Mouse (Mus musculus): ENCODE data around the gene Rad52. TPM values are rescaled to one million over a fixed set of nuclear protein-coding genes. Genes with fewer than 3 reads are reported as not detected.

The Rad52 gene
- polyA plus RNA-seq, 1 experiment from 2014 or later: 16.0 TPM

GRCm38 (mm10) chr6:119883151-119883550 lies 19.3 kb upstream of the Rad52 start:
- H3K27ac ChIP-seq: no peak overlapping the region
- no peaks in the 10 kb centered on the region for H3K27me3 ChIP-seq (ENCODE audit: insufficient read depth, low read length)
- H3K4me3 ChIP-seq (replicated peaks; ENCODE audit: low read depth, low read length): no peak overlapping the region
- H3K4me2 ChIP-seq (ENCODE audit: low read length): no peak overlapping the region
- no peaks in the 10 kb centered on the region for H3K4me1 ChIP-seq (replicated peaks; ENCODE audit: insufficient read depth, low read length)
- no peaks in the 10 kb centered on the region for H3K9me3 ChIP-seq (replicated peaks; ENCODE audit: low read length)
- DNase-seq (ENCODE audit: low spot score) (no peak), ATAC-seq (replicated peaks; ENCODE audit: low FRiP score, low read depth) (no peak)
- TF ChIP-seq CTCF (IDR thresholded peaks at IDR 0.05; ENCODE audit: low read depth): no peak
- H3K9ac ChIP-seq (ENCODE audit: low read depth, low read length): no peak overlapping the region
- H3K36me3 ChIP-seq (ENCODE audit: insufficient read depth, low read length): no peaks in the 10 kb centered on the region
- 68% methylated on average over 7 of the region's 7 CpGs for WGBS

GRCm38 (mm10) chr6:119892711-119893110 lies 9.8 kb upstream of the Rad52 start:
- TF ChIP-seq CTCF (IDR thresholded peaks at IDR 0.05; ENCODE audit: low read depth): no peak

GRCm38 (mm10) chr6:119903081-119903789 lies 737 bp downstream of the Rad52 start:
- Histone ChIP-seq H3K4me3 (replicated peaks; ENCODE audit: low read depth, low read length) (peak overlapping the region; percentile 90), H3K4me1 (replicated peaks; ENCODE audit: insufficient read depth, low read length) (no peaks in the 10 kb centered on the region), H3K36me3 (ENCODE audit: insufficient read depth, low read length) (no peaks in the 10 kb centered on the region), H3K4me2 (ENCODE audit: low read length) (peak overlapping the region; percentile 63), H3K9me3 (replicated peaks; ENCODE audit: low read length) (no peaks in the 10 kb centered on the region), H3K9ac (ENCODE audit: low read depth, low read length) (peak overlapping the region; percentile 93), H3K27ac (peak overlapping the region; percentile 97), H3K27me3 (ENCODE audit: insufficient read depth, low read length) (no peaks in the 10 kb centered on the region)
- 15% methylated on average over 15 of the region's 15 CpGs for WGBS
- ATAC-seq (replicated peaks; ENCODE audit: low FRiP score, low read depth) (no peak), DNase-seq (ENCODE audit: low spot score) (peak; percentile 30)
- TF ChIP-seq CTCF (IDR thresholded peaks at IDR 0.05; ENCODE audit: low read depth): no peak

More at GRCm38 (mm10) chr6:119892711-119893110, 9.8 kb upstream of the Rad52 start:
- Histone ChIP-seq H3K27ac (no peak overlapping the region), H3K4me1 (replicated peaks; ENCODE audit: insufficient read depth, low read length) (no peaks in the 10 kb centered on the region), H3K9ac (ENCODE audit: low read depth, low read length) (no peak overlapping the region), H3K27me3 (ENCODE audit: insufficient read depth, low read length) (no peaks in the 10 kb centered on the region), H3K36me3 (ENCODE audit: insufficient read depth, low read length) (no peaks in the 10 kb centered on the region), H3K4me3 (replicated peaks; ENCODE audit: low read depth, low read length) (no peak overlapping the region), H3K9me3 (replicated peaks; ENCODE audit: low read length) (no peaks in the 10 kb centered on the region), H3K4me2 (ENCODE audit: low read length) (no peak overlapping the region)
- DNase-seq (ENCODE audit: low spot score) (no peak), ATAC-seq (replicated peaks; ENCODE audit: low FRiP score, low read depth) (no peak)
- WGBS: 85% methylated on average over 7 of the region's 7 CpGs

GRCm38 (mm10) chr6:119905461-119905860 lies 3.0 kb downstream of the Rad52 start:
- Histone ChIP-seq H3K9me3 (replicated peaks; ENCODE audit: low read length) (no peaks in the 10 kb centered on the region), H3K4me2 (ENCODE audit: low read length) (no peak overlapping the region), H3K9ac (ENCODE audit: low read depth, low read length) (no peak overlapping the region), H3K36me3 (ENCODE audit: insufficient read depth, low read length) (no peaks in the 10 kb centered on the region), H3K4me1 (replicated peaks; ENCODE audit: insufficient read depth, low read length) (no peaks in the 10 kb centered on the region), H3K4me3 (replicated peaks; ENCODE audit: low read depth, low read length) (no peak overlapping the region), H3K27ac (no peak overlapping the region), H3K27me3 (ENCODE audit: insufficient read depth, low read length) (no peaks in the 10 kb centered on the region)
- TF ChIP-seq CTCF (IDR thresholded peaks at IDR 0.05; ENCODE audit: low read depth): no peak
- 84% methylated on average over 5 of the region's 5 CpGs for WGBS
- no peak for DNase-seq (ENCODE audit: low spot score)
- no peak for ATAC-seq (replicated peaks; ENCODE audit: low FRiP score, low read depth)

- no peak overlapping the region for H3K4me2 ChIP-seq (ENCODE audit: low read length)
- H3K4me3 ChIP-seq (replicated peaks; ENCODE audit: low read depth, low read length): no peak overlapping the region
- no peak for DNase-seq (ENCODE audit: low spot score)
- TF ChIP-seq CTCF (IDR thresholded peaks at IDR 0.05; ENCODE audit: low read depth): no peak
- H3K27ac ChIP-seq: no peak overlapping the region
- no peaks in the 10 kb centered on the region for H3K9me3 ChIP-seq (replicated peaks; ENCODE audit: low read length)
- H3K9ac ChIP-seq (ENCODE audit: low read depth, low read length): no peak overlapping the region
- H3K36me3 ChIP-seq (ENCODE audit: insufficient read depth, low read length): peaks cover 40% of the 10 kb centered on the region
- H3K4me1 ChIP-seq (replicated peaks; ENCODE audit: insufficient read depth, low read length): no peaks in the 10 kb centered on the region
- no peak for ATAC-seq (replicated peaks; ENCODE audit: low FRiP score, low read depth)
- H3K27me3 ChIP-seq (ENCODE audit: insufficient read depth, low read length): no peaks in the 10 kb centered on the region
- 71% methylated on average over 5 of the region's 5 CpGs for WGBS
Observed at GRCm38 (mm10) chr6:119912046-119912445, 9.5 kb downstream of the Rad52 start.

- Histone ChIP-seq H3K4me1 (replicated peaks; ENCODE audit: insufficient read depth, low read length) (no peaks in the 10 kb centered on the region), H3K27me3 (ENCODE audit: insufficient read depth, low read length) (no peaks in the 10 kb centered on the region), H3K4me3 (replicated peaks; ENCODE audit: low read depth, low read length) (no peak overlapping the region), H3K4me2 (ENCODE audit: low read length) (no peak overlapping the region), H3K9ac (ENCODE audit: low read depth, low read length) (no peak overlapping the region), H3K36me3 (ENCODE audit: insufficient read depth, low read length) (peaks cover 59% of the 10 kb centered on the region), H3K9me3 (replicated peaks; ENCODE audit: low read length) (no peaks in the 10 kb centered on the region), H3K27ac (no peak overlapping the region)
- ATAC-seq (replicated peaks; ENCODE audit: low FRiP score, low read depth) (no peak), DNase-seq (ENCODE audit: low spot score) (no peak)
- 89% methylated on average over 5 of the region's 5 CpGs for WGBS
- no peak for TF ChIP-seq CTCF (IDR thresholded peaks at IDR 0.05; ENCODE audit: low read depth)
Observed at GRCm38 (mm10) chr6:119915710-119916109, 13.2 kb downstream of the Rad52 start.
